Mouse (Mus musculus) G1E (cell line): ENCODE data around the gene Pde2a. TPM values are rescaled to one million over a fixed set of nuclear protein-coding genes. Genes with fewer than 3 reads are reported as not detected.

Experiments used
- ATAC-seq: 2 replicates; pipeline ENCODE4 v1.8.0; 2016; ENCODE audit warnings: mild to moderate bottlenecking; ENCODE audit not compliant: insufficient number of reproducible peaks, poor library complexity, low FRiP score, severe bottlenecking; ENCODE audit errors: extremely low read depth
- DNase-seq: peaks from one replicate; pipeline ENCODE4 v3.0.0; 2012; ENCODE audit warnings: low spot score
- H3K27me3 ChIP-seq: 2 replicates; pipeline ENCODE4 v1.6.1; 2012; ENCODE audit warnings: mild to moderate bottlenecking, low read length, inconsistent platforms; ENCODE audit not compliant: insufficient read depth
- H3K36me3 ChIP-seq: replicated peaks from 2 replicates; pipeline ENCODE3; 2012; ENCODE audit warnings: mild to moderate bottlenecking, inconsistent platforms
- H3K4me1 ChIP-seq: 2 replicates; pipeline ENCODE4 v1.6.1; 2012; ENCODE audit warnings: low read depth, low read length, inconsistent platforms, mixed read lengths; ENCODE audit not compliant: insufficient read depth
- H3K4me3 ChIP-seq: 2 replicates; pipeline ENCODE4 v1.5.1; 2012; ENCODE audit warnings: low read depth, mild to moderate bottlenecking, inconsistent platforms, low read length, moderate library complexity, mixed read lengths
- H3K9me3 ChIP-seq: replicated peaks from 2 replicates; pipeline ENCODE4 v1.6.1; 2012; ENCODE audit warnings: inconsistent platforms
- CTCF ChIP-seq: IDR thresholded peaks from 2 replicates; pipeline ENCODE4 v1.5.1; 2012; ENCODE audit warnings: low read depth, low read length, inconsistent platforms, mixed read lengths
- GATA1 ChIP-seq: IDR thresholded peaks from 2 replicates; pipeline ENCODE4 v1.6.1; 2012; ENCODE audit warnings: borderline replicate concordance, low read length, inconsistent platforms, mixed read lengths
- GATA2 ChIP-seq: IDR thresholded peaks from 2 replicates; pipeline ENCODE4 v1.6.1; 2012; ENCODE audit warnings: low read depth, low read length, inconsistent platforms, borderline replicate concordance
- POLR2AphosphoS5 ChIP-seq: IDR thresholded peaks from 2 replicates; pipeline ENCODE4 v1.6.1; 2012; ENCODE audit warnings: low read depth, low read length, inconsistent platforms; ENCODE audit not compliant: insufficient replicate concordance
- TAL1 ChIP-seq: conservative IDR thresholded peaks from 2 replicates; pipeline ENCODE4 v1.6.1; 2012; ENCODE audit warnings: low read depth, low read length, inconsistent platforms, mixed read lengths
- polyA plus RNA-seq: library from polyadenylated mRNA; stranded (reverse); fragments of >175 nt; gene quantifications from 2 replicates; pipeline ENCODE4 v1.2.3, GENCODE M21; 2012
- total RNA-seq, 2 experiments: library from RNA; stranded (forward) in 1 of 2; stranded (reverse) in 1 of 2; fragments of 200-1000 nt in 1 of 2; fragments of >200 nt in 1 of 2; fragmentation: Nextera tagmentation in 1 of 2; gene quantifications; 2 replicates each; pipeline ENCODE4 v1.2.3; 2014 to 2017

The Pde2a gene
- total and polyA plus RNA-seq, 3 experiments = 0.55 TPM; not detected in 2

- no peaks in the 10 kb centered on the region for H3K9me3 ChIP-seq
- TF ChIP-seq TAL1 = no peak
- TF ChIP-seq GATA2 = no peak
- no peak for TF ChIP-seq CTCF
- TF ChIP-seq POLR2AphosphoS5 = no peak
- TF ChIP-seq GATA1 = no peak
- peaks cover 89% of the 10 kb centered on the region for H3K36me3 ChIP-seq
- H3K27me3 ChIP-seq = no peaks in the 10 kb centered on the region
- peak overlapping the region; percentile 22; the same call in 1 of the 2 replicates for H3K4me3 ChIP-seq
- ATAC-seq (peak; percentile 63; the same call in 1 of the 2 replicates), DNase-seq (peak; percentile 70)
- peaks cover 55% of the 10 kb centered on the region for H3K4me1 ChIP-seq
Measured at GRCm38 (mm10) chr7:101385331-101385733, 36.2 kb upstream of the Pde2a start.

GRCm38 (mm10) chr7:101385866-101386452 is 35.5 kb upstream of the Pde2a start:
- H3K27me3 ChIP-seq = no peaks in the 10 kb centered on the region
- ATAC-seq (no peak), DNase-seq (peak; percentile 33)
- H3K36me3 ChIP-seq = peaks cover 92% of the 10 kb centered on the region
- H3K9me3 ChIP-seq = no peaks in the 10 kb centered on the region
- peak overlapping the region; percentile 47; the same call in 1 of the 2 replicates for H3K4me3 ChIP-seq
- H3K4me1 ChIP-seq = peaks cover 55% of the 10 kb centered on the region
- no peak for TF ChIP-seq GATA1
- no peak for TF ChIP-seq POLR2AphosphoS5
- no peak for TF ChIP-seq GATA2
- TF ChIP-seq TAL1 = no peak
- no peak for TF ChIP-seq CTCF

- H3K27me3 ChIP-seq = no peaks in the 10 kb centered on the region
- DNase-seq (no peak), ATAC-seq (no peak)
- TF ChIP-seq GATA2 = no peak
- no peak for TF ChIP-seq POLR2AphosphoS5
- no peak for TF ChIP-seq TAL1
- TF ChIP-seq CTCF = no peak
- no peak for TF ChIP-seq GATA1
- peaks cover 98% of the 10 kb centered on the region for H3K36me3 ChIP-seq
- H3K4me3 ChIP-seq = no peak overlapping the region
- no peaks in the 10 kb centered on the region for H3K9me3 ChIP-seq
- H3K4me1 ChIP-seq = peaks cover 26% of the 10 kb centered on the region
Measured at GRCm38 (mm10) chr7:101389256-101389655, 32.2 kb upstream of the Pde2a start.

GRCm38 (mm10) chr7:101391909-101392479 is 29.5 kb upstream of the Pde2a start:
- ATAC-seq (no peak), DNase-seq (no peak)
- H3K4me3 ChIP-seq = no peak overlapping the region
- H3K27me3 ChIP-seq = no peaks in the 10 kb centered on the region
- H3K4me1 ChIP-seq = no peaks in the 10 kb centered on the region
- H3K9me3 ChIP-seq = no peaks in the 10 kb centered on the region
- TF ChIP-seq POLR2AphosphoS5 = no peak
- TF ChIP-seq GATA2 = no peak
- no peak for TF ChIP-seq CTCF
- TF ChIP-seq GATA1 = no peak
- no peak for TF ChIP-seq TAL1
- peaks cover 99% of the 10 kb centered on the region for H3K36me3 ChIP-seq

- H3K4me1 ChIP-seq = no peaks in the 10 kb centered on the region
- no peak overlapping the region for H3K4me3 ChIP-seq
- peaks cover 99% of the 10 kb centered on the region for H3K36me3 ChIP-seq
- DNase-seq (no peak), ATAC-seq (no peak)
- H3K27me3 ChIP-seq = no peaks in the 10 kb centered on the region
- TF ChIP-seq TAL1 (no peak), POLR2AphosphoS5 (no peak), GATA1 (no peak), GATA2 (no peak), CTCF (no peak)
- H3K9me3 ChIP-seq = peaks cover 6% of the 10 kb centered on the region; the same call in 1 of the 2 replicates
Measured at GRCm38 (mm10) chr7:101393015-101393414, 28.5 kb upstream of the Pde2a start.

- peaks cover 99% of the 10 kb centered on the region for H3K36me3 ChIP-seq
- no peaks in the 10 kb centered on the region for H3K27me3 ChIP-seq
- DNase-seq = no peak
- TF ChIP-seq GATA1 (no peak), CTCF (no peak), POLR2AphosphoS5 (no peak), GATA2 (no peak), TAL1 (no peak)
- H3K4me1 ChIP-seq = no peaks in the 10 kb centered on the region
- ATAC-seq = no peak
- H3K4me3 ChIP-seq = no peak overlapping the region
- peaks cover 6% of the 10 kb centered on the region; the same call in 1 of the 2 replicates for H3K9me3 ChIP-seq
Measured at GRCm38 (mm10) chr7:101393694-101394504, 27.6 kb upstream of the Pde2a start.
